Mouse (Mus musculus) left cerebral cortex, adult 2 months (tissue): ENCODE data around the gene Sh2b1. TPM values are rescaled to one million over a fixed set of nuclear protein-coding genes. Genes with fewer than 3 reads are reported as not detected.

Experiments used
- DNase-seq, 2 experiments: peaks; one replicate each; pipeline ENCODE4 v3.0.0; 2021 to 2022; ENCODE audit warnings: low spot score in 2 of 2, mixed read lengths in 1 of 2; ENCODE audit errors: extremely low spot score in 1 of 2
- H3K27ac ChIP-seq: fragments of 200-600 bp; 2 replicates; pipeline ENCODE4 v1.8.1; 2022
- H3K4me3 ChIP-seq: fragments of 200-600 bp; 2 replicates; pipeline ENCODE4 v1.8.1; 2022
- CTCF ChIP-seq: fragments of 200-600 bp; IDR thresholded peaks from 2 replicates; pipeline ENCODE4 v1.8.1; 2022; ENCODE audit warnings: antibody characterized with exemption, mild to moderate bottlenecking, moderate library complexity
- intact Hi-C: fragments of 180-260 bp; cut with DNase I; formaldehyde crosslinking; loops from one replicate; pipeline ENCODE4 v1.15.1; 2025
- total RNA-seq, 2 experiments: library from RNA; stranded (reverse); gene quantifications; 2 replicates each; pipeline ENCODE4 v1.2.3; 2021

The Sh2b1 gene
- total RNA-seq, 2 experiments from 2014 or later: 76.5 to 78.3 TPM

GRCm38 (mm10) chr7:126473470-126474086, 1.6 kb downstream of the Sh2b1 start:
- Histone ChIP-seq H3K27ac (no peak overlapping the region), H3K4me3 (peak overlapping the region; percentile 75)
- TF ChIP-seq CTCF: no peak
- intact Hi-C loops: loop anchor here (5.0 kb wide), 1 partner anchor 76 kb away; the partner anchor contains the start of gene Nfatc2ip
- no peak for DNase-seq

DNA sequence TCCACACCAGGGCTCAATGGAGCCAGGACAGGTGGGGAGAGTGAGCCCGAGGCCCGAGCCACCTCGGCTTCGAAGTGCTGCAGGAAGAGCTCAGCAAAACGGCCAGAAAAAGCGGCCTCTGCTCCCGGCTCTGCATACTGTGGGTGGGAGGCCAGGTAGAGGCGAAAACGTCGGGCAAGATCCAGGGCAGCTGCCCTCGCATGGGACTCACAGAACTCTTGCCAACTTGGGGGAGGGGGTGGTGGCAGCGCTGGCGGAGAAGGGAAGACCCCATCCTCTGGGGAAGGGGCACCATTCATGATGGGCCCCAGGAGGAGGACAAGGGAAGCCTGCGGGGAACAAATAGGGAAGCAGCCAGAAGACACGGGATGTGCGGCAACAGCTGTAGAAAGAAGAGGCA, 2.5 kb downstream of the Sh2b1 start:
- no peak for DNase-seq
- Histone ChIP-seq H3K4me3 (no peak overlapping the region), H3K27ac (no peak overlapping the region)
- intact Hi-C loops: loop anchor here (5.0 kb wide), 1 partner anchor 75 kb away; the partner anchor contains the start of gene Nfatc2ip
- no peak for TF ChIP-seq CTCF

DNA sequence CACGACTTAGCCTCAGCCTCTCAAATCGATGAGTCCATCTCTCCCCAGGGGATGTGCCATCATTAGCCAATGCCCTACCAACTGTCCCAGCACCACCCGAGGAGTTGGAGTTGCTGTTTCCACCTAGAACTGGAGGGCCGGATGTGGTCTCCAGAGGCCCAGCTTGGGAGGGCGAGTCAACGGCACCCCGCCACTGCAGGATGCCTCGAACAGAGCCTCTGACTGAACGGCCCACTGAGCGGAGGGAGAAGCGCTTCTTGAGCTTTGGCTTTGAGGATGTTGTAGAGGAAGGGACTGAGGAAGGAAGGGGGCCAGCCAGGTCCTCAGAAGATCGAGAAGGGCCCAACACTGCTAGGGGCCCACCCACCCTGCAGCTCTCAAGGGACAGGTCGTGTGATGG, 2.9 kb downstream of the Sh2b1 start:
- Histone ChIP-seq H3K27ac (no peak overlapping the region), H3K4me3 (no peak overlapping the region)
- no peak for TF ChIP-seq CTCF
- no peak for DNase-seq
- intact Hi-C loops: loop anchor here (5.0 kb wide), 1 partner anchor 75 kb away; the partner anchor contains the start of gene Nfatc2ip

DNA sequence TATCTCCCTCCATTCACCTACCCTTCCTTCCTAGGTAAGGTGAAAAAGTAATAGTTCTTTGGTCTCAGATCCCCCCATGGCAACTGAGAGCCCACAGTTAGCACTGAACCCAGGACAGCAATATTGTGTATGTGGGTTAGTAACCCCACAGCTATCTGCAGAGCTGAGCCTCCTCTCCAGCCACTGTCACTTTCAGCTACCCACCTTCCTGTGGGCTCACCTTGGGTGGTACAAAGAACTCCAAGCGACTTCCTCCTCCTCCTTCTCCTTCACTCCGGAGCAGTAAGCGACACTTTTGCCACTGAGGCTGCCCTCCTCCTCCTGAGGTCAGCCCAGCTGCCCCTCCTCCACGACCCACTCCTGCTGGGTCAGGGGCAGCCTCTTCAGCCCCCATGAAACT, 3.4 kb downstream of the Sh2b1 start:
- DNase-seq: no peak
- H3K27ac ChIP-seq: no peak overlapping the region
- intact Hi-C loops: loop anchor here (5.0 kb wide), 1 partner anchor 75 kb away; the partner anchor contains the start of gene Nfatc2ip
- H3K4me3 ChIP-seq: no peak overlapping the region
- TF ChIP-seq CTCF: no peak

GRCm38 (mm10) chr7:126471361-126471760, 3.9 kb downstream of the Sh2b1 start:
- intact Hi-C loops: loop anchor here (5.0 kb wide), 1 partner anchor 74 kb away; the partner anchor contains the start of gene Nfatc2ip

DNA sequence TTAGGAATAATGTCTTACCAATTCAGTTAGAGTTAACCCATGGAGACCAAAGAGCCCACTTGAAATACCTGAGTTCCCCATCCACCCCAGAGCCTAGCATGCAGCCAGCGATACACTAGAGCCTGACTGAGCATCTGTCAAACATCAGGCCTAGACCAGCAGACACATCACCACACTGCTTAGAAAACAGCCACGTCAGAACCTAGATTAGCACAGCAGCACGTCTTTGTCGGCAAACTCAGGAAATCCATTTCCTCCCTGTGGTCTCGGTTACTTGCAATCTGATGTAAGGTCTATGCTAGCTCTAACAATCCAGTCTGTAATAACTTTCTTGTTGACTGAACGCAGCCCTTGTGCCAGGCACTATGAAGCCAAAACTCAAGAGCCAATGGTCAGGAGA, 5.1 kb downstream of the Sh2b1 start:
- H3K4me3 ChIP-seq: no peak overlapping the region
- TF ChIP-seq CTCF: no peak
- intact Hi-C loops: loop anchor here (5.0 kb wide), 1 partner anchor 73 kb away; the partner anchor contains the start of gene Nfatc2ip
- DNase-seq: no peak
- H3K27ac ChIP-seq: no peak overlapping the region

More at GRCm38 (mm10) chr7:126471361-126471760, 3.9 kb downstream of the Sh2b1 start:
- no peak for DNase-seq
- no peak overlapping the region for H3K27ac ChIP-seq
- H3K4me3 ChIP-seq: no peak overlapping the region
- TF ChIP-seq CTCF: no peak

GRCm38 (mm10) chr7:126467834-126468627, 7.2 kb downstream of the Sh2b1 start:
- H3K4me3 ChIP-seq: no peak overlapping the region
- H3K27ac ChIP-seq: no peak overlapping the region
- TF ChIP-seq CTCF: no peak
- DNase-seq: no peak
- intact Hi-C loops: no loop called here

- no peak for DNase-seq
- TF ChIP-seq CTCF: peak; percentile 63
- H3K4me3 ChIP-seq: no peak overlapping the region
- H3K27ac ChIP-seq: no peak overlapping the region
- intact Hi-C loops: no loop called here
Measured at GRCm38 (mm10) chr7:126467271-126467670, 8.0 kb downstream of the Sh2b1 start.

DNA sequence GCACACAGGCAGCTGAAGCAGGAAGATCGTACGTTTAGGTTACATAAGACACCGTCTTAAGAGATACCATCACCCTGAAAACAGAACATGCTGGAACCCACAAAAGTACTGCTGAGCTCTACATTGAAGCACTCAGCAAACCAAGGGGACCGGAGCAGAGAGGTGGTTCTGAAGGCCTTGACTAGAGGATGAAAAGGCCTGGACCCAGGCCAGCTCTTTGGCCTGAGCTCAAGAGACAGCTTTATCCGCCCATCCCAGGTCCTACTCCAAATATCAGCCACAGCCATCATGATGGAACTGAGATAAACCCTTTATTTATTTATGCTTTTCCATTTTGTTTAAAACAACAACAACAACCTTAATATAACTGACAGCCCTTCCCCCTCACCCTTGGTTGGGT, 8.5 kb downstream of the Sh2b1 start:
- no peak for DNase-seq
- intact Hi-C loops: no loop called here
- no peak for TF ChIP-seq CTCF
- no peak overlapping the region for H3K27ac ChIP-seq
- no peak overlapping the region for H3K4me3 ChIP-seq

GRCm38 (mm10) chr7:126466116-126466515, 9.1 kb downstream of the Sh2b1 start:
- intact Hi-C loops: no loop called here
- no peak for TF ChIP-seq CTCF
- DNase-seq: no peak
- Histone ChIP-seq H3K27ac (no peak overlapping the region), H3K4me3 (no peak overlapping the region)

DNA sequence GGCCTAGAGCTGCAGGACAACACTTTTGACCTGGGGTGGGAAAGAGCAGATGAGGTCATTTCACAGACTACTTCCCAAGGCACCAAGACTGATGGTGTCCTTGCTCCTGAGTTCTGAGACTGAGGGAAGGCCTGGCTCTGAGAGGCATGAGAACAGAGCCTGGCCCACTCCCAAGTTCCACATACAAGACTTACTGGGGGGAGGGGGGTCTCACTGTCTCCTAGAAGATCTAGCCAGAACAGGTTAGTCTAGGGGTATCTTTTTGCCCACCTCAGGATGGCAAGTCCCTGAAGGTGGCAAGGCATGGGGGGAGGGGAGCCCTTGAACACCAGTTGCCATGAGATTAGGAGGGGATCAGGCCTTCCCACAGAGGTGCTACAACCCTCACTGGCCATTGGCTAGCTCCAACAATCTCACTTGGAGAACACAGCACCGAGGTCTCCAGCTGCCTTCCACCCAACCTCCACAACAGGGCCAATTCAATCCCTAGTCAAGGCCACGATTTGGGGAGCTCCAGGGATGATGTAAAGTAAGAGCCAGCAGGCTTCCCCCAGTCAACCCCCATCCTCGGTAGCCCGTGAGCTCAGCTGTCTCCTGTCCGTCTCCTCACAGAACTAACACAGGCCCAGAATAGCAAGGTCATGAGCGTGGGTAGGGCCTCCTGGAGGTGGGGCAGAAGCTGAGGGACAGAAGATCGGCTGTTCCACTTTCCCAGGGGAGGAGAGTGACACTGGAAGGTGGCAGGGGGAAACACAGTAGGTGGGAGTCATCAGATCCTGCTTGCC, 9.8 kb downstream of the Sh2b1 start:
- Histone ChIP-seq H3K4me3 (no peak overlapping the region), H3K27ac (no peak overlapping the region)
- DNase-seq: no peak
- no peak for TF ChIP-seq CTCF
- intact Hi-C loops: no loop called here

DNA sequence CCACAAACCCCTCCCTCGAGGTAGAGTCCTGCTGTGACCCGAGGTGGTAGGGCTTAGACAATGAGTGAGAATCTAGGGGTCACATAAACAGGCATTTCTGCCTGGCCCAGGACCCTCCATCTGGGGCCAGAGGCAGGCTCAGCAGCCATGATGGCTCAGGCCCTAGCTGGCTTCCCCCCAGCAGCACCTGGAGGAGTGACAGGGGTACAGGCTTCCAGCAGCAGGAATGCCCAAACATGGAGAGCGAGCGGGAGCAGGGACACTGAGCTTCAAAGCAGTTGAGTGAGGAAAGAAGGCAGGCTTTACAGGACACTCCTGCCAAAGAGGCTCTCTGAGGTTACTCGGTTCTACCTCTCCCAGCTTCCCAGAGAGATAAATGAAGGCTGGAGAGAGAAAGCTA, 10.4 kb downstream of the Sh2b1 start:
- DNase-seq: no peak
- intact Hi-C loops: no loop called here
- Histone ChIP-seq H3K4me3 (no peak overlapping the region), H3K27ac (no peak overlapping the region)
- no peak for TF ChIP-seq CTCF
